Mouse (Mus musculus) heart, embryonic 16.5 days (tissue): ENCODE results near the gene Kcnq5. TPM values are rescaled to one million over a fixed set of nuclear protein-coding genes. Genes with fewer than 3 reads are reported as not detected.

Experiments
- ATAC-seq: fragments of 200-750 bp; cut with Nextera tagmentation; replicated peaks from 2 replicates; pipeline ENCODE4 v1.8.0; 2017; ENCODE audit warnings: moderate number of reproducible peaks; ENCODE audit not compliant: insufficient read depth, low FRiP score; ENCODE audit errors: extremely low read depth
- H3K27ac ChIP-seq: fragments of 300-500 bp; sonication (generic); 2 replicates; pipeline ENCODE4 v1.5.1; 2014; ENCODE audit warnings: mild to moderate bottlenecking, low read length, control low read depth, moderate library complexity
- H3K27me3 ChIP-seq: fragments of 300-500 bp; sonication (generic); 2 replicates; pipeline ENCODE4 v1.6.1; 2014; ENCODE audit warnings: low read length, mixed read lengths; ENCODE audit not compliant: control insufficient read depth, insufficient read depth
- H3K36me3 ChIP-seq: fragments of 300-500 bp; sonication (generic); 2 replicates; pipeline ENCODE4 v1.6.1; 2014; ENCODE audit not compliant: control insufficient read depth, insufficient read depth
- H3K4me1 ChIP-seq: fragments of 300-500 bp; sonication (generic); 2 replicates; pipeline ENCODE4 v1.6.1; 2014; ENCODE audit warnings: low read length, mixed read lengths; ENCODE audit not compliant: control insufficient read depth, insufficient read depth
- H3K4me2 ChIP-seq: fragments of 300-500 bp; sonication (generic); 2 replicates; pipeline ENCODE4 v1.6.1; 2014; ENCODE audit warnings: low read depth, mild to moderate bottlenecking, control low read depth, low read length
- H3K4me3 ChIP-seq: fragments of 300-500 bp; sonication (generic); 2 replicates; pipeline ENCODE4 v1.5.1; 2014; ENCODE audit warnings: mild to moderate bottlenecking, control low read depth, low read length
- H3K9ac ChIP-seq: fragments of 300-500 bp; sonication (generic); 2 replicates; pipeline ENCODE4 v1.6.1; 2014; ENCODE audit warnings: low read length, control low read depth
- H3K9me3 ChIP-seq: fragments of 300-500 bp; sonication (generic); replicated peaks from 2 replicates; pipeline ENCODE4 v1.6.1; 2016; ENCODE audit warnings: low read length; ENCODE audit not compliant: control insufficient read depth
- WGBS: fragments of 180-500 bp; shearing (Covaris S2); extraction: QIAGEN DNeasy Blood & Tissue Kit; methylation state at CpG from one replicate; pipeline ENCODE4 v1.1.7; 2014; 5-methylcytosine and 5-hydroxymethylcytosine counted together
- polyA plus RNA-seq: library from polyadenylated mRNA; unstranded; fragments of >200 nt; fragmentation: Nextera tagmentation; extraction: Ambion mirVana; gene quantifications from 2 replicates; pipeline ENCODE4 v1.2.1, GENCODE M21; 2015

Gene Kcnq5
- 2.6 and 2.7 TPM in 2 replicates for polyA plus RNA-seq

- under 1% methylated on average over 74 of the region's 89 CpGs for WGBS
- H3K36me3 ChIP-seq = no peaks in the 10 kb centered on the region
- H3K9ac ChIP-seq = peak within 1 kb of the TSS; percentile 84
- peak; percentile 59 for ATAC-seq
- peak within 1 kb of the TSS; percentile 89 for H3K27ac ChIP-seq
- H3K4me1 ChIP-seq = peaks cover 19% of the 10 kb centered on the region
- no peaks in the 10 kb centered on the region for H3K9me3 ChIP-seq
- peak within 1 kb of the TSS; percentile 82 for H3K4me3 ChIP-seq
- H3K27me3 ChIP-seq = no peaks in the 10 kb centered on the region
- peak within 1 kb of the TSS; percentile 87 for H3K4me2 ChIP-seq
Observed at GRCm38 (mm10) chr1:21961251-21962082, at the start of gene Kcnq5. Gene Kcnq5 (minus strand): TSS chr1:21961942.

GRCm38 (mm10) chr1:21979755-21980154, 18.0 kb upstream of the Kcnq5 start:
- Histone ChIP-seq H3K9ac (no peak overlapping the region), H3K27me3 (no peaks in the 10 kb centered on the region), H3K9me3 (no peaks in the 10 kb centered on the region), H3K36me3 (no peaks in the 10 kb centered on the region), H3K4me2 (no peak overlapping the region), H3K4me1 (no peaks in the 10 kb centered on the region), H3K4me3 (no peak overlapping the region), H3K27ac (no peak overlapping the region)
- ATAC-seq = no peak

GRCm38 (mm10) chr1:21979292-21979691, 17.6 kb upstream of the Kcnq5 start:
- no peaks in the 10 kb centered on the region for H3K4me1 ChIP-seq
- H3K27ac ChIP-seq = no peak overlapping the region
- H3K4me3 ChIP-seq = no peak overlapping the region
- H3K4me2 ChIP-seq = no peak overlapping the region
- no peaks in the 10 kb centered on the region for H3K9me3 ChIP-seq
- no peak for ATAC-seq
- no peak overlapping the region for H3K9ac ChIP-seq
- H3K36me3 ChIP-seq = no peaks in the 10 kb centered on the region
- H3K27me3 ChIP-seq = no peaks in the 10 kb centered on the region
- WGBS = 62% methylated on average over 1 of the region's 1 CpGs

- no peaks in the 10 kb centered on the region for H3K27me3 ChIP-seq
- no peak overlapping the region for H3K9ac ChIP-seq
- ATAC-seq = no peak
- H3K4me2 ChIP-seq = no peak overlapping the region
- no peaks in the 10 kb centered on the region for H3K36me3 ChIP-seq
- WGBS = 88% methylated on average over 3 of the region's 3 CpGs
- no peaks in the 10 kb centered on the region for H3K4me1 ChIP-seq
- H3K27ac ChIP-seq = no peak overlapping the region
- no peak overlapping the region for H3K4me3 ChIP-seq
- H3K9me3 ChIP-seq = no peaks in the 10 kb centered on the region
Observed at GRCm38 (mm10) chr1:21974040-21974439, 12.3 kb upstream of the Kcnq5 start.

DNA sequence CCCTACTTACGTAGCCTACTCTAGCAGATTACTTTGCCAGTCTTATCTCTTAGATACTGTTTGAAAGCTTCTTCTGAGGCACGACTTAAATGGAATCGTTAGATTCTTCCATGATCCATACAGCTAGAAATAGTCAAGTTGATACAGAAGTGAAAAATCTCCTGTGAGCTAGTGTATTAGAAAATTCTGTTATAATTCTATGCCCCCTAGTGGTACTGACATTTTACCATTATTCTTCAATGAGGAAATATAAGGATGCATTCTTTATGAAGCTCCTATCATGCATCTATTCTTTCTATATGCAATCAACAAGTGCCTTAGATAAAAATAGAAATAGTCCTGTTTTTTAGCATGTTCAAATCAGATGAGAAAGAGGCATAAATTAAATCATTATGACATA, 5.4 kb upstream of the Kcnq5 start:
- Histone ChIP-seq H3K4me2 (no peak overlapping the region), H3K27ac (no peak overlapping the region), H3K36me3 (no peaks in the 10 kb centered on the region), H3K9ac (no peak overlapping the region), H3K27me3 (no peaks in the 10 kb centered on the region), H3K9me3 (no peaks in the 10 kb centered on the region), H3K4me3 (no peak overlapping the region), H3K4me1 (peaks cover 16% of the 10 kb centered on the region)
- no peak for ATAC-seq
- WGBS = 35% methylated on average over 3 of the region's 3 CpGs

DNA sequence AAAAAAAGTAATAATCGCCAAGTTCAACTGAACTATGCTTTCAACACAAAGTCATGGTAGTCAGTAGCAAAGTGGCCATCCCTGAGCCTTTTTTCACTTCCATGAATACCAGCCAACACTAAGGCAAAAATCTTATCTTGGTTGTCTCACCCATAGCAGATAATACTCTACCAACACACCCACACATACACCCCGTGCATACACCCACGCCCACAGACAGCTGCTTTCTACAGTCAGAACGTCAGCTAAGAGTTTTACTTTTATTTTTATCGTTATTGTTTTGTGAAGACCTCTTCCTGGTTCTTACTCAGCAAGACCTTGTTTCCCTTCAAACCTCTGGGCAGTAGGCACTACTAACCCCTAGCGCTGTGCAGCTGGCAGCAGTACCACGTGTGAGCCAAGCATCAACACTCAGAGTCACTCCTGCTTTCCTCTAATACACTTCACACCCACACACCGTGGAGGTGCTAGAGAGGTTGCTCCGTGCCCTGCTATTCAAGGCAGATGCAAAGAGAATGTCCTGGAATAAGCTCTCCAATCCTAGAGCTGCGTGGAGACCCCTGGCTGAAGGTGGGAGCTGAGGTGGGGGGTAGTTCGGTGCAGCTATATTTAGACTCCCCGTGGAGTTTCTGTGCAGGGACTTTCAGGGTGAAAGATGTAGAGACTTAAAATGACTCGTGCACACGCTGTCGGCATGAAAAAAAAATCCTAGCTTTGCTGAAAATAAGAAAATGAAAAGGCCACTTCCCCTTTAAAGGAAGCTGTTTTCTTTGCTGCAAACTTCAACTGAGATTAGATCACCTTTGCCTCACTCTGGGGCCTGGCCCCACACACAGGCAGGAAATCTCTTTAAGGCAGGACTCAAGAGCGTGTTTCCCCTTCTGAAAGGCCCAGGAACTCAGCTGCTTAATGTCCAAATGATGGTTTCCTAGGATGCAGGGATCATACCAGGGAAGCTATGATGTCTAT, 1.4 kb upstream of the Kcnq5 start:
- Histone ChIP-seq H3K9ac (peak overlapping the region; percentile 15), H3K9me3 (no peaks in the 10 kb centered on the region), H3K4me3 (peak overlapping the region; percentile 82), H3K4me2 (peak overlapping the region; percentile 87), H3K4me1 (peaks cover 19% of the 10 kb centered on the region), H3K36me3 (no peaks in the 10 kb centered on the region), H3K27me3 (no peaks in the 10 kb centered on the region), H3K27ac (peak overlapping the region; percentile 23)
- 16% methylated on average over 16 of the region's 16 CpGs for WGBS
- no peak for ATAC-seq

GRCm38 (mm10) chr1:21962083-21962471, 335 bp upstream of the Kcnq5 start:
- H3K9me3 ChIP-seq = no peaks in the 10 kb centered on the region
- H3K4me1 ChIP-seq = peaks cover 19% of the 10 kb centered on the region
- no peaks in the 10 kb centered on the region for H3K36me3 ChIP-seq
- H3K27me3 ChIP-seq = no peaks in the 10 kb centered on the region
- H3K27ac ChIP-seq = no peak overlapping the region
- H3K4me3 ChIP-seq = peak overlapping the region; percentile 82
- peak overlapping the region; percentile 84 for H3K9ac ChIP-seq
- ATAC-seq = no peak
- WGBS = 0% methylated on average over 19 of the region's 19 CpGs
- peak overlapping the region; percentile 87 for H3K4me2 ChIP-seq

DNA sequence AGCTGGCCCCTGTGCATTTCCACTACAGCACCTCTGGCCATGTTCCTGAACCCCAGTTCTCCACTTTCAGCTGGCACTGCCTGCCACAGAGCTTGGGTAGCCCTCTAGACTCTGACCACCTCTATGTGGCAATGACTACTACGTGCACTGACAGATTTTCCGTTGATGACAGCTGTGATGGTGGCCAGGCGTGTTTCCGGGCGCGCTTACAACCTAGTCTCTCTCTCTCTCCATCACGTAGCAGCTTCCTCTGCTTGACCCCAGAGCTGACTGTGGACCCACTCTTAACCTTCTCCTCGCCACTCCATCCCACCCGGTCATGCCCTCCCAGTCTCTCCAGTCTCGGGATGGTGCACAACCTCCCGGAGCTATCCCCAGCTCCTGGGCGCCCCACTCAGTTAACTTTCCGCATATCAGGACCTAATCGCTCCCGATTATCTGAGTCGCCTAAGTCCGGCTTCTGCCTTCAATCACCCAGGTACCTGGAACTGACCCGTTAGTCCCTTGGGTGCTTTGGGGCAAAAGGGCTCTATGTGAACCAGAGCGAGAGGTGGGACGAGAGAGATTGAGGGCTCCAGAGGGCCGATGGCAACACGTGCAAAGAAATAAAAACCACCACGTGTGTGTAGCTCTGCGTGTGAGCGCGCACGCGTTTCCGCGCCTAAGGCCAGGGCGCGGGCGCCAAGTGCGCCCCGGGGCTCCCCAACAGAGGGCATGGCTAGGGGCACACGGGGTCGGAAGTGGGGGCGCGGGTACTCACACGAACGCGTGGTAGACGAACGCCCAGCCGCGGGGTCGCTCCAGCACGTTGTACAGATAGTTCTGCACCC, 1.1 kb downstream of the Kcnq5 start:
- peak overlapping the region; percentile 87 for H3K4me2 ChIP-seq
- peaks cover 19% of the 10 kb centered on the region for H3K4me1 ChIP-seq
- WGBS = under 1% methylated on average over 48 of the region's 48 CpGs
- no peaks in the 10 kb centered on the region for H3K27me3 ChIP-seq
- peak overlapping the region; percentile 82 for H3K4me3 ChIP-seq
- H3K9ac ChIP-seq = peak overlapping the region; percentile 84
- H3K9me3 ChIP-seq = no peaks in the 10 kb centered on the region
- peak; percentile 71 for ATAC-seq
- peak overlapping the region; percentile 89 for H3K27ac ChIP-seq
- H3K36me3 ChIP-seq = no peaks in the 10 kb centered on the region
